Mouse (Mus musculus) CH12.LX (cell line): Measurements from ENCODE around the gene Nos1.

Experiments
- CHD1 ChIP-seq: IDR thresholded peaks from 2 replicates; pipeline ENCODE4 v1.6.1; 2012; ENCODE audit warnings: low read depth, low read length, improper control_type of control experiment, inconsistent platforms
- CHD2 ChIP-seq: IDR thresholded peaks from 2 replicates; pipeline ENCODE4 v1.6.1; 2011; ENCODE audit warnings: low read length, improper control_type of control experiment
- EP300 ChIP-seq: IDR thresholded peaks from 2 replicates; pipeline ENCODE4 v1.6.1; 2011; ENCODE audit warnings: low read length, improper control_type of control experiment
- MAZ ChIP-seq: IDR thresholded peaks from 2 replicates; pipeline ENCODE4 v1.6.1; 2012; ENCODE audit warnings: low read depth, mild to moderate bottlenecking, inconsistent platforms, low read length, improper control_type of control experiment, moderate library complexity
- MYC ChIP-seq: IDR thresholded peaks from 2 replicates; pipeline ENCODE4 v1.6.1; 2011; ENCODE audit warnings: low read depth, mild to moderate bottlenecking, improper control_type of control experiment, low read length
- POLR2AphosphoS2 ChIP-seq: IDR thresholded peaks from 2 replicates; pipeline ENCODE4 v1.6.1; 2011; ENCODE audit warnings: low read depth, low read length, improper control_type of control experiment
- RAD21 ChIP-seq: IDR thresholded peaks from 2 replicates; pipeline ENCODE4 v1.6.1; 2011; ENCODE audit warnings: low read depth, mild to moderate bottlenecking, low read length, improper control_type of control experiment, moderate library complexity
- RCOR1 ChIP-seq: conservative IDR thresholded peaks from 2 replicates; pipeline ENCODE4 v1.6.1; 2012; ENCODE audit warnings: low read depth, mild to moderate bottlenecking, inconsistent platforms, low read length, improper control_type of control experiment
- USF1 ChIP-seq: IDR thresholded peaks from 2 replicates; pipeline ENCODE4 v1.6.1; 2014; ENCODE audit warnings: low read depth, mild to moderate bottlenecking, inconsistent platforms, low read length, improper control_type of control experiment
- ZC3H11A ChIP-seq: IDR thresholded peaks from 2 replicates; pipeline ENCODE4 v1.6.1; 2012; ENCODE audit warnings: low read depth, mild to moderate bottlenecking, inconsistent platforms, low read length, improper control_type of control experiment

- TF ChIP-seq EP300 (no peak), USF1 (no peak), CHD2 (no peak), RCOR1 (no peak), MYC (no peak), RAD21 (no peak), POLR2AphosphoS2 (no peak), ZC3H11A (no peak), MAZ (no peak), CHD1 (no peak)
Measured at GRCm38 (mm10) chr5:117853741-117854140, 72.9 kb downstream of the Nos1 start.
